Mouse (Mus musculus): ENCODE measurements around the gene Gdnf. TPM values are rescaled to one million over a fixed set of nuclear protein-coding genes. Genes with fewer than 3 reads are reported as not detected.

Gdnf gene
- polyA plus RNA-seq, 1 experiment from 2014 or later: 0.26 TPM

- Histone ChIP-seq H3K4me2 (replicated peaks; ENCODE audit: low read depth, low read length) (no peak overlapping the region), H3K36me3 (ENCODE audit: control insufficient read depth, insufficient read depth, low read length) (no peaks in the 10 kb centered on the region), H3K4me1 (replicated peaks; ENCODE audit: control insufficient read depth, insufficient read depth, low read length) (no peaks in the 10 kb centered on the region), H3K9me3 (ENCODE audit: control insufficient read depth, low read length) (no peaks in the 10 kb centered on the region), H3K4me3 (ENCODE audit: low read depth, low read length) (no peak overlapping the region), H3K27me3 (ENCODE audit: control insufficient read depth, insufficient read depth, low read length) (no peaks in the 10 kb centered on the region), H3K27ac (ENCODE audit: low read depth, low read length) (no peak overlapping the region), H3K9ac (ENCODE audit: low read depth, low read length) (no peak overlapping the region)
- no peak for DNase-seq (ENCODE audit: low spot score)
- WGBS: 72% methylated on average over 7 of the region's 7 CpGs
- ATAC-seq (ENCODE audit: low FRiP score): no peak
These were observed 28.3 kb downstream of the Gdnf start for GRCm38 (mm10) chr15:7838921-7839309.

- no peak for ATAC-seq (ENCODE audit: low FRiP score)
These were observed 31.0 kb downstream of the Gdnf start for GRCm38 (mm10) chr15:7841664-7842063.

GRCm38 (mm10) chr15:7842398-7842797 lies 31.8 kb downstream of the Gdnf start:
- H3K9ac ChIP-seq (ENCODE audit: low read depth, low read length): no peak overlapping the region
- no peak overlapping the region for H3K4me2 ChIP-seq (replicated peaks; ENCODE audit: low read depth, low read length)
- no peaks in the 10 kb centered on the region for H3K27me3 ChIP-seq (ENCODE audit: control insufficient read depth, insufficient read depth, low read length)
- H3K9me3 ChIP-seq (ENCODE audit: control insufficient read depth, low read length): no peaks in the 10 kb centered on the region
- no peak for DNase-seq (ENCODE audit: low spot score)
- no peaks in the 10 kb centered on the region for H3K4me1 ChIP-seq (replicated peaks; ENCODE audit: control insufficient read depth, insufficient read depth, low read length)
- H3K27ac ChIP-seq (ENCODE audit: low read depth, low read length): no peak overlapping the region
- WGBS: 92% methylated on average over 4 of the region's 4 CpGs
- ATAC-seq (ENCODE audit: low FRiP score): no peak
- no peaks in the 10 kb centered on the region for H3K36me3 ChIP-seq (ENCODE audit: control insufficient read depth, insufficient read depth, low read length)
- no peak overlapping the region for H3K4me3 ChIP-seq (ENCODE audit: low read depth, low read length)

More at GRCm38 (mm10) chr15:7841664-7842063, 31.0 kb downstream of the Gdnf start:
- Histone ChIP-seq H3K36me3 (ENCODE audit: control insufficient read depth, insufficient read depth, low read length) (no peaks in the 10 kb centered on the region), H3K4me3 (ENCODE audit: low read depth, low read length) (no peak overlapping the region), H3K9ac (ENCODE audit: low read depth, low read length) (no peak overlapping the region), H3K27me3 (ENCODE audit: control insufficient read depth, insufficient read depth, low read length) (no peaks in the 10 kb centered on the region), H3K9me3 (ENCODE audit: control insufficient read depth, low read length) (no peaks in the 10 kb centered on the region), H3K4me2 (replicated peaks; ENCODE audit: low read depth, low read length) (no peak overlapping the region), H3K4me1 (replicated peaks; ENCODE audit: control insufficient read depth, insufficient read depth, low read length) (no peaks in the 10 kb centered on the region), H3K27ac (ENCODE audit: low read depth, low read length) (no peak overlapping the region)
- WGBS: 80% methylated on average over 1 of the region's 1 CpGs
- no peak for DNase-seq (ENCODE audit: low spot score)

- no peak for DNase-seq (ENCODE audit: low spot score)
- Histone ChIP-seq H3K9me3 (ENCODE audit: control insufficient read depth, low read length) (no peaks in the 10 kb centered on the region), H3K27ac (ENCODE audit: low read depth, low read length) (no peak overlapping the region), H3K4me3 (ENCODE audit: low read depth, low read length) (no peak overlapping the region), H3K4me2 (replicated peaks; ENCODE audit: low read depth, low read length) (no peak overlapping the region), H3K36me3 (ENCODE audit: control insufficient read depth, insufficient read depth, low read length) (no peaks in the 10 kb centered on the region), H3K9ac (ENCODE audit: low read depth, low read length) (no peak overlapping the region), H3K27me3 (ENCODE audit: control insufficient read depth, insufficient read depth, low read length) (no peaks in the 10 kb centered on the region), H3K4me1 (replicated peaks; ENCODE audit: control insufficient read depth, insufficient read depth, low read length) (no peaks in the 10 kb centered on the region)
- no peak for ATAC-seq (ENCODE audit: low FRiP score)
- WGBS: 84% methylated on average over 13 of the region's 13 CpGs
These were observed 46.8 kb downstream of the Gdnf start for GRCm38 (mm10) chr15:7857418-7857817.

- no peaks in the 10 kb centered on the region for H3K27me3 ChIP-seq (ENCODE audit: control insufficient read depth, insufficient read depth, low read length)
- H3K9ac ChIP-seq (ENCODE audit: low read depth, low read length): no peak overlapping the region
- no peaks in the 10 kb centered on the region for H3K9me3 ChIP-seq (ENCODE audit: control insufficient read depth, low read length)
- ATAC-seq (ENCODE audit: low FRiP score): no peak
- no peak overlapping the region for H3K4me3 ChIP-seq (ENCODE audit: low read depth, low read length)
- H3K4me1 ChIP-seq (replicated peaks; ENCODE audit: control insufficient read depth, insufficient read depth, low read length): no peaks in the 10 kb centered on the region
- H3K4me2 ChIP-seq (replicated peaks; ENCODE audit: low read depth, low read length): no peak overlapping the region
- no peak for DNase-seq (ENCODE audit: low spot score)
- H3K27ac ChIP-seq (ENCODE audit: low read depth, low read length): no peak overlapping the region
- 79% methylated on average over 5 of the region's 5 CpGs for WGBS
- H3K36me3 ChIP-seq (ENCODE audit: control insufficient read depth, insufficient read depth, low read length): no peaks in the 10 kb centered on the region
These were observed 48.2 kb downstream of the Gdnf start for GRCm38 (mm10) chr15:7858841-7859240.

GRCm38 (mm10) chr15:7862890-7863289 lies 52.2 kb downstream of the Gdnf start:
- Histone ChIP-seq H3K27me3 (ENCODE audit: control insufficient read depth, insufficient read depth, low read length) (no peaks in the 10 kb centered on the region), H3K4me3 (ENCODE audit: low read depth, low read length) (no peak overlapping the region), H3K27ac (ENCODE audit: low read depth, low read length) (no peak overlapping the region), H3K9ac (ENCODE audit: low read depth, low read length) (no peak overlapping the region), H3K36me3 (ENCODE audit: control insufficient read depth, insufficient read depth, low read length) (no peaks in the 10 kb centered on the region), H3K4me1 (replicated peaks; ENCODE audit: control insufficient read depth, insufficient read depth, low read length) (no peaks in the 10 kb centered on the region), H3K4me2 (replicated peaks; ENCODE audit: low read depth, low read length) (no peak overlapping the region), H3K9me3 (ENCODE audit: control insufficient read depth, low read length) (no peaks in the 10 kb centered on the region)
- ATAC-seq (ENCODE audit: low FRiP score) (no peak), DNase-seq (ENCODE audit: low spot score) (no peak)
- 92% methylated on average over 5 of the region's 5 CpGs for WGBS

- Histone ChIP-seq H3K4me1 (replicated peaks; ENCODE audit: control insufficient read depth, insufficient read depth, low read length) (no peaks in the 10 kb centered on the region), H3K4me2 (replicated peaks; ENCODE audit: low read depth, low read length) (no peak overlapping the region), H3K9ac (ENCODE audit: low read depth, low read length) (no peak overlapping the region), H3K4me3 (ENCODE audit: low read depth, low read length) (no peak overlapping the region), H3K27ac (ENCODE audit: low read depth, low read length) (no peak overlapping the region), H3K27me3 (ENCODE audit: control insufficient read depth, insufficient read depth, low read length) (no peaks in the 10 kb centered on the region), H3K36me3 (ENCODE audit: control insufficient read depth, insufficient read depth, low read length) (no peaks in the 10 kb centered on the region), H3K9me3 (ENCODE audit: control insufficient read depth, low read length) (no peaks in the 10 kb centered on the region)
- WGBS: 57% methylated on average over 5 of the region's 5 CpGs
- ATAC-seq (ENCODE audit: low FRiP score) (no peak), DNase-seq (ENCODE audit: low spot score) (no peak)
These were observed 52.7 kb downstream of the Gdnf start for GRCm38 (mm10) chr15:7863328-7863727.

- Histone ChIP-seq H3K27me3 (ENCODE audit: control insufficient read depth, insufficient read depth, low read length) (no peaks in the 10 kb centered on the region), H3K4me3 (ENCODE audit: low read depth, low read length) (no peak overlapping the region), H3K4me2 (replicated peaks; ENCODE audit: low read depth, low read length) (no peak overlapping the region), H3K36me3 (ENCODE audit: control insufficient read depth, insufficient read depth, low read length) (no peaks in the 10 kb centered on the region), H3K9ac (ENCODE audit: low read depth, low read length) (no peak overlapping the region), H3K4me1 (replicated peaks; ENCODE audit: control insufficient read depth, insufficient read depth, low read length) (no peaks in the 10 kb centered on the region), H3K9me3 (ENCODE audit: control insufficient read depth, low read length) (no peaks in the 10 kb centered on the region), H3K27ac (ENCODE audit: low read depth, low read length) (no peak overlapping the region)
- ATAC-seq (ENCODE audit: low FRiP score) (no peak), DNase-seq (ENCODE audit: low spot score) (no peak)
- 96% methylated on average over 3 of the region's 3 CpGs for WGBS
These were observed 54.7 kb downstream of the Gdnf start for GRCm38 (mm10) chr15:7865305-7865704.

- no peaks in the 10 kb centered on the region for H3K36me3 ChIP-seq (ENCODE audit: control insufficient read depth, insufficient read depth, low read length)
- no peak overlapping the region for H3K4me3 ChIP-seq (ENCODE audit: low read depth, low read length)
- no peak overlapping the region for H3K9ac ChIP-seq (ENCODE audit: low read depth, low read length)
- DNase-seq (ENCODE audit: low spot score) (no peak), ATAC-seq (ENCODE audit: low FRiP score) (no peak)
- H3K4me1 ChIP-seq (replicated peaks; ENCODE audit: control insufficient read depth, insufficient read depth, low read length): no peaks in the 10 kb centered on the region
- no peak overlapping the region for H3K27ac ChIP-seq (ENCODE audit: low read depth, low read length)
- no peaks in the 10 kb centered on the region for H3K27me3 ChIP-seq (ENCODE audit: control insufficient read depth, insufficient read depth, low read length)
- H3K4me2 ChIP-seq (replicated peaks; ENCODE audit: low read depth, low read length): no peak overlapping the region
- H3K9me3 ChIP-seq (ENCODE audit: control insufficient read depth, low read length): no peaks in the 10 kb centered on the region
- WGBS: 74% methylated on average over 5 of the region's 5 CpGs
These were observed 61.8 kb downstream of the Gdnf start for GRCm38 (mm10) chr15:7872473-7872872.

Measured in hindbrain, embryonic 11.5 days (tissue).